Mouse (Mus musculus) neural tube, embryonic 13.5 days (tissue): ENCODE results near the gene Klhl21. TPM values are rescaled to one million over a fixed set of nuclear protein-coding genes. Genes with fewer than 3 reads are reported as not detected.

Source experiments
- ATAC-seq: fragments of 200-750 bp; cut with Nextera tagmentation; 2 replicates; pipeline ENCODE4 v1.8.0; 2017; ENCODE audit warnings: low read depth, mild to moderate bottlenecking, moderate TSS enrichment, moderate library complexity
- H3K27ac ChIP-seq: fragments of 300-500 bp; sonication (generic); replicated peaks from 2 replicates; pipeline ENCODE4 v1.5.1; 2015; ENCODE audit warnings: moderate library complexity, mild to moderate bottlenecking, inconsistent platforms
- H3K27me3 ChIP-seq: fragments of 300-500 bp; sonication (generic); 2 replicates; pipeline ENCODE4 v1.6.1; 2015; ENCODE audit warnings: mild to moderate bottlenecking, inconsistent platforms
- H3K36me3 ChIP-seq: fragments of 300-500 bp; sonication (generic); 2 replicates; pipeline ENCODE4 v1.6.1; 2015; ENCODE audit warnings: mild to moderate bottlenecking, inconsistent platforms
- H3K4me1 ChIP-seq: fragments of 300-500 bp; sonication (generic); replicated peaks from 2 replicates; pipeline ENCODE4 v1.6.1; 2015; ENCODE audit warnings: inconsistent platforms
- H3K4me2 ChIP-seq: fragments of 300-500 bp; sonication (generic); 2 replicates; pipeline ENCODE4 v1.6.1; 2015; ENCODE audit warnings: inconsistent platforms, mild to moderate bottlenecking, moderate library complexity
- H3K4me3 ChIP-seq: fragments of 300-500 bp; sonication (generic); 2 replicates; pipeline ENCODE4 v1.5.1; 2015; ENCODE audit warnings: mild to moderate bottlenecking, inconsistent platforms
- H3K9ac ChIP-seq: fragments of 300-500 bp; sonication (generic); 2 replicates; pipeline ENCODE4 v1.6.1; 2015; ENCODE audit warnings: moderate library complexity, mild to moderate bottlenecking, inconsistent platforms
- H3K9me3 ChIP-seq: fragments of 300-500 bp; sonication (generic); 2 replicates; pipeline ENCODE4 v1.6.1; 2016; ENCODE audit warnings: inconsistent platforms
- WGBS: fragments of 180-500 bp; shearing (Covaris S2); methylation state at CpG from one replicate; pipeline ENCODE4 v1.1.7; 2015; 5-methylcytosine and 5-hydroxymethylcytosine counted together
- polyA plus RNA-seq: library from polyadenylated mRNA; unstranded; fragments of >200 nt; fragmentation: Nextera tagmentation; extraction: Ambion mirVana; gene quantifications from 2 replicates; pipeline ENCODE4 v1.2.1, GENCODE M21; 2015

The Klhl21 gene
- polyA plus RNA-seq, 1 experiment from 2014 or later = 4.5 TPM

GRCm38 (mm10) chr4:151985886-151986285 is 22.7 kb upstream of the Klhl21 start:
- Histone ChIP-seq H3K9me3 (no peaks in the 10 kb centered on the region), H3K27me3 (no peaks in the 10 kb centered on the region), H3K9ac (peak overlapping the region; percentile 31; the same call in 1 of the 2 replicates), H3K4me3 (no peak overlapping the region), H3K36me3 (peaks cover 41% of the 10 kb centered on the region), H3K4me1 (peaks cover 35% of the 10 kb centered on the region), H3K27ac (no peak overlapping the region), H3K4me2 (no peak overlapping the region)
- WGBS = 28% methylated on average over 10 of the region's 10 CpGs
- ATAC-seq = no peak

GRCm38 (mm10) chr4:151986650-151987049 is 22.0 kb upstream of the Klhl21 start:
- Histone ChIP-seq H3K4me1 (peaks cover 32% of the 10 kb centered on the region), H3K27ac (no peak overlapping the region), H3K27me3 (no peaks in the 10 kb centered on the region), H3K4me2 (no peak overlapping the region), H3K9me3 (no peaks in the 10 kb centered on the region), H3K4me3 (no peak overlapping the region), H3K36me3 (peaks cover 45% of the 10 kb centered on the region), H3K9ac (no peak overlapping the region)
- no peak for ATAC-seq
- 68% methylated on average over 8 of the region's 8 CpGs for WGBS

GRCm38 (mm10) chr4:151988014-151988341 is 20.6 kb upstream of the Klhl21 start:
- Histone ChIP-seq H3K36me3 (peaks cover 49% of the 10 kb centered on the region), H3K27ac (peak overlapping the region; percentile 83), H3K4me2 (peak overlapping the region; percentile 72), H3K27me3 (no peaks in the 10 kb centered on the region), H3K4me1 (peaks cover 30% of the 10 kb centered on the region), H3K9ac (peak overlapping the region; percentile 96), H3K9me3 (no peaks in the 10 kb centered on the region), H3K4me3 (peak overlapping the region; percentile 83)
- WGBS = 23% methylated on average over 10 of the region's 10 CpGs
- ATAC-seq = 0 out of 2 replicates have a peak, but pooled peaks have one; percentile 1

GRCm38 (mm10) chr4:151988342-151989109 is 20.1 kb upstream of the Klhl21 start, which contains the start of gene Thap3:
Gene Thap3, minus strand, starts transcription at chr4:151988997.
- peak within 1 kb of the TSS; percentile 96 for H3K9ac ChIP-seq
- peaks cover 34% of the 10 kb centered on the region for H3K4me1 ChIP-seq
- peak within 1 kb of the TSS; percentile 83 for H3K27ac ChIP-seq
- H3K4me2 ChIP-seq = peak within 1 kb of the TSS; percentile 72
- peak within 1 kb of the TSS; percentile 83 for H3K4me3 ChIP-seq
- no peaks in the 10 kb centered on the region for H3K27me3 ChIP-seq
- peaks cover 49% of the 10 kb centered on the region for H3K36me3 ChIP-seq
- peak; percentile 75 for ATAC-seq
- WGBS = under 1% methylated on average over 54 of the region's 54 CpGs
- H3K9me3 ChIP-seq = no peaks in the 10 kb centered on the region

GRCm38 (mm10) chr4:151989110-151989488 is 19.5 kb upstream of the Klhl21 start:
- Histone ChIP-seq H3K9me3 (no peaks in the 10 kb centered on the region), H3K4me3 (peak overlapping the region; percentile 83), H3K27ac (peak overlapping the region; percentile 83; the same call in 1 of the 2 replicates), H3K4me1 (peaks cover 40% of the 10 kb centered on the region), H3K4me2 (peak overlapping the region; percentile 72), H3K9ac (peak overlapping the region; percentile 96), H3K36me3 (peaks cover 46% of the 10 kb centered on the region), H3K27me3 (no peaks in the 10 kb centered on the region)
- WGBS = 31% methylated on average over 6 of the region's 6 CpGs
- peak; percentile 8; the same call in 1 of the 2 replicates for ATAC-seq

- H3K4me2 ChIP-seq = no peak overlapping the region
- WGBS = 93% methylated on average over 9 of the region's 9 CpGs
These were observed 16.5 kb upstream of the Klhl21 start for GRCm38 (mm10) chr4:151992091-151992490.

GRCm38 (mm10) chr4:151993035-151993434 is 15.6 kb upstream of the Klhl21 start:
- Histone ChIP-seq H3K27ac (no peak overlapping the region), H3K36me3 (peaks cover 34% of the 10 kb centered on the region), H3K4me2 (peak overlapping the region; percentile 84), H3K9me3 (no peaks in the 10 kb centered on the region), H3K9ac (no peak overlapping the region), H3K4me1 (peaks cover 35% of the 10 kb centered on the region), H3K4me3 (no peak overlapping the region), H3K27me3 (no peaks in the 10 kb centered on the region)
- 88% methylated on average over 6 of the region's 6 CpGs for WGBS
- no peak for ATAC-seq

More at GRCm38 (mm10) chr4:151992091-151992490, 16.5 kb upstream of the Klhl21 start:
- H3K4me1 ChIP-seq = peaks cover 37% of the 10 kb centered on the region
- no peak for ATAC-seq
- no peaks in the 10 kb centered on the region for H3K27me3 ChIP-seq
- no peak overlapping the region for H3K4me3 ChIP-seq
- no peak overlapping the region for H3K27ac ChIP-seq
- peaks cover 34% of the 10 kb centered on the region for H3K36me3 ChIP-seq
- no peaks in the 10 kb centered on the region for H3K9me3 ChIP-seq
- no peak overlapping the region for H3K9ac ChIP-seq

GRCm38 (mm10) chr4:151994228-151995171 is 14.1 kb upstream of the Klhl21 start:
- WGBS = under 1% methylated on average over 57 of the region's 61 CpGs
- no peak for ATAC-seq

GRCm38 (mm10) chr4:151995371-151996172 is 13.0 kb upstream of the Klhl21 start:
- no peaks in the 10 kb centered on the region for H3K27me3 ChIP-seq
- no peaks in the 10 kb centered on the region for H3K9me3 ChIP-seq
- H3K4me3 ChIP-seq = peak overlapping the region; percentile 98
- 1% methylated on average over 69 of the region's 111 CpGs for WGBS
- peak overlapping the region; percentile 80 for H3K27ac ChIP-seq
- H3K36me3 ChIP-seq = peaks cover 27% of the 10 kb centered on the region
- ATAC-seq = peak; percentile 62
- H3K4me1 ChIP-seq = peaks cover 29% of the 10 kb centered on the region
- H3K4me2 ChIP-seq = peak overlapping the region; percentile 84
- peak overlapping the region; percentile 96 for H3K9ac ChIP-seq

More at GRCm38 (mm10) chr4:151994228-151995171, 14.1 kb upstream of the Klhl21 start:
- H3K4me2 ChIP-seq = peak overlapping the region; percentile 84
- H3K4me3 ChIP-seq = peak overlapping the region; percentile 98
- no peaks in the 10 kb centered on the region for H3K9me3 ChIP-seq
- peak overlapping the region; percentile 80 for H3K27ac ChIP-seq
- H3K9ac ChIP-seq = peak overlapping the region; percentile 96
- H3K27me3 ChIP-seq = no peaks in the 10 kb centered on the region
- H3K4me1 ChIP-seq = peaks cover 29% of the 10 kb centered on the region
- peaks cover 34% of the 10 kb centered on the region for H3K36me3 ChIP-seq

GRCm38 (mm10) chr4:151996173-151996950 is 12.2 kb upstream of the Klhl21 start, which contains the start of gene Phf13:
Gene Phf13, minus strand, starts transcription at chr4:151996258.
- Histone ChIP-seq H3K4me3 (peak within 1 kb of the TSS; percentile 98), H3K36me3 (peaks cover 19% of the 10 kb centered on the region)
- peak; percentile 96 for ATAC-seq

GRCm38 (mm10) chr4:151996951-151997222 is 11.7 kb upstream of the Klhl21 start:
- Histone ChIP-seq H3K9ac (peak overlapping the region; percentile 83), H3K4me3 (peak overlapping the region; percentile 98), H3K27ac (peak overlapping the region; percentile 89), H3K9me3 (no peaks in the 10 kb centered on the region), H3K36me3 (peaks cover 13% of the 10 kb centered on the region), H3K4me2 (peak overlapping the region; percentile 66), H3K4me1 (peaks cover 29% of the 10 kb centered on the region), H3K27me3 (no peaks in the 10 kb centered on the region)
- no peak for ATAC-seq
- WGBS = 5% methylated on average over 13 of the region's 13 CpGs

More at GRCm38 (mm10) chr4:151996173-151996950, 12.2 kb upstream of the Klhl21 start, which contains the start of gene Phf13:
- WGBS = under 1% methylated on average over 84 of the region's 94 CpGs
- peak within 1 kb of the TSS; percentile 89 for H3K27ac ChIP-seq
- peak within 1 kb of the TSS; percentile 96 for H3K9ac ChIP-seq
- H3K4me2 ChIP-seq = peak within 1 kb of the TSS; percentile 84
- no peaks in the 10 kb centered on the region for H3K27me3 ChIP-seq
- no peaks in the 10 kb centered on the region for H3K9me3 ChIP-seq
- peaks cover 29% of the 10 kb centered on the region for H3K4me1 ChIP-seq
